Mouse (Mus musculus) right cerebral cortex, postnatal 14 days (tissue): Measurements from ENCODE around the gene Gm49396.
A peak's percentile ranks its signal among the peaks of the same experiment; 100 is the strongest.

Experiments used
- DNase-seq: peaks from one replicate; pipeline ENCODE4 v3.0.0; 2022

Gene Gm49396

GRCm38 (mm10) chr7:30553021-30553589, 10.0 kb upstream of the Gm49396 start:
- no peak for DNase-seq

- DNase-seq = no peak
These were observed 9.1 kb upstream of the Gm49396 start for GRCm38 (mm10) chr7:30553810-30554584.

GRCm38 (mm10) chr7:30556894-30557536, 6.1 kb upstream of the Gm49396 start:
- DNase-seq = no peak

DNA sequence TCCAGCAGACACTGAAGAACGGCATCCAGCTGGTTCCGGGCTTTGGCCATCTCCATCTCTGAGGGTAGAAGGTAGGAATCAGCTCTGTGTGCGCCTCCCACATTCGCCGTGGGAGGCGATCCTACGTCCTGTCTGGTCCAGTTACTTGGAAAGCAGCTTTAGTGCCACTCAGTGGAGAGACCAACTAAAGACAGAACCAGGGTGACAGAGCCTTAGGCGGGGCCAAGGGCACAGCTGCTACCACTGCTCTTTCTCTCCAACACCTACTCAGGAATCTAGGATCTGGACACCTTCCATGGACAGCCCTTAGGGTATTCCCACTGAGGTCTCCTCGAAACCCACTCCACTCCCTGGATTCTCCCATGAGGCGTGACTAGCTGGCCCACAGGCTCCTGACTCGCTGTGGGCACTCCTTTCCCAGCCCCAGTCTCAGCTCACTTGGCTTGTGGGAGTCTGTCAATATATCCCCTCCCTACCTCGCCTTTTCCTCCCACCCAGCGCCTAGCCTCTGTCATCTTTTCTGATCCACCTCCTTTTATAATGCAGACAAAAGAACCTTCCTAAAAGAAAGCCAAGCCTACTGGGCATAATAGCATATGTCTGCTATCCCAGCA, 5.1 kb upstream of the Gm49396 start:
- no peak for DNase-seq

- no peak for DNase-seq
These were observed 4.3 kb upstream of the Gm49396 start for GRCm38 (mm10) chr7:30558656-30559442.

GRCm38 (mm10) chr7:30559443-30559954, 3.6 kb upstream of the Gm49396 start, which contains the start of gene Lin37:
Gene Lin37 (minus strand): TSS chr7:30559838.
- DNase-seq = peak; percentile 93

GRCm38 (mm10) chr7:30560296-30560695, 2.8 kb upstream of the Gm49396 start:
- no peak for DNase-seq

DNA sequence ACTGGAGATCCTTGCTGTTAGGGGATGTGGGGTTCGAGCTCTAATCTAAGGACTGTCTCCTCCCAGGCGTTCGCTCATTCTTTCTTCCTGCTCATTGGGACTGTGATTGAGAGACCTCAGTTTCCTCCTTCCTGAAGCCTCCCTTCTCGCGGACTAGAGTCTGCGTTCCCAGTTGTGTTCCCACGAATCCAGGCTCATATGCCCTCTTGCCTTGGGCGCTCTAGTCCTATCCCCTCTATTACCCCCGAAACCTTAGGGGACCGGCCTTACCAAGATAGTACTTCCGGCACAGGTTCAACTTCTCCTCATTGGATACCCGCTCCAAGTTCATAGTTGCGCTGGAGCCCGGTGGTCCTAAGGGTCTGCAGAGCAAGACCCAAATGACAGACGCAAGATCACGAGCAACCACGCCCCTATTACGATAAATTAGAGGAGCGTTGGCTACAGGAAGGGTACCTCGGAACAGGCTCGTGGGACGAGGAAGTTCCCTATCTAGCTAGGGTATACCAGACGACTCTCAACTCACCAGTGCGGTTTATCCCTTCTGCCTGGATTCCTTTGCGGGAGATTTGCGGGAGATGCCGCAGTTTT, 523 bp upstream of the Gm49396 start:
- DNase-seq = no peak

GRCm38 (mm10) chr7:30563906-30564280, 749 bp downstream of the Gm49396 start:
- no peak for DNase-seq

DNA sequence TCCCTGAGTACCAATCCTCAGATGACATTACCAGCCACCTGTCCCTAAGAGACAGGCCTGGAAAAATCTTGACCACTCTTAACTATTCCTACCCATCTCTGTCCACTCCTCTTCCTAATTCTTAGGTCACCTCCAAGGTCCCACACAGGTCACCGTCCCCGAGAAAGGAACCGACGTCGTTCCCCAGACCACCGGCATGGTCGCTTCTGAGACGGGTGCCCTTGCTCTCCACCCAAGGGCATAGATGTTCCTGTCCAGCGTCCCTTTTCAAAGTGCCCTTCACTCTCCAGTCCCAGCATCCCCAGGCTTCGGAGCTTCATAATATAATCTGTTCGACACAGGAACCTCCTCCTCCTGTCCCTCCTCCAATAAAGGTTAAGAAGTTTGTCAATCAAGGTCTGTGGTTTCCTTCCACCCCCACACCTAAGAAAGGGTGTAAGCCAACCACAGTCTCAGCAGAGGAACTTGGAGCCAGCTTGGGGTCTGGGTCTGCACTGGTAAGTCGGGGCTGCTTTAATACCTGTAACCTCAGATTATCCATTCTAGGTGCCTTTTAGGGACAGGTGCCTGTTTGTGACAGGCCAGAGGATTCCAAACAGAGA, 1.9 kb downstream of the Gm49396 start, which contains the start of gene Igflr1:
Igflr1 (plus strand) TSS at position 458 of the 602 bp plus-strand sequence.
- DNase-seq = no peak

DNA sequence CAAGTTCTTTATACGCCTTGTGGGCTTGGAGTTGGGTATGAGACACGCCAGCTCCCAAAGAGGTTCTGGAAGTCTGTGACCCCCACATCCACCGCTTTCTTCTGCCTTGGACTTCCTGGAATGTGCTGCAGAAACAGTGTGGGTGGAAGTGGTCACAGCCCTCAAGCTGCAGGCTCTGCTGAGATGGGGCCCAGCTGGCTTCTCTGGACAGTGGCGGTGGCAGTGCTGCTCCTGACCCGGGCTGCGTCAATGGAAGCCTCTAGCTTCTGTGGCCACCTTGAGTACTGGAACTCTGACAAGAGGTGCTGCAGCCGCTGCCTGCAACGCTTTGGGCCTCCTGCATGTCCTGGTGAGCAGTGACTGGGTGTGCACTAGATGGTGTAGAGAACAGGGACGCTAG, 2.9 kb downstream of the Gm49396 start:
- no peak for DNase-seq

- no peak for DNase-seq
These were observed 4.4 kb downstream of the Gm49396 start for GRCm38 (mm10) chr7:30567555-30567954.

- no peak for DNase-seq
These were observed 9.2 kb downstream of the Gm49396 start for GRCm38 (mm10) chr7:30572389-30572788.

GRCm38 (mm10) chr7:30572969-30573368, 9.8 kb downstream of the Gm49396 start:
- DNase-seq = no peak

GRCm38 (mm10) chr7:30579950-30580349, 16.8 kb downstream of the Gm49396 start:
- no peak for DNase-seq

GRCm38 (mm10) chr7:30581547-30581946, 18.4 kb downstream of the Gm49396 start:
- DNase-seq = no peak

DNA sequence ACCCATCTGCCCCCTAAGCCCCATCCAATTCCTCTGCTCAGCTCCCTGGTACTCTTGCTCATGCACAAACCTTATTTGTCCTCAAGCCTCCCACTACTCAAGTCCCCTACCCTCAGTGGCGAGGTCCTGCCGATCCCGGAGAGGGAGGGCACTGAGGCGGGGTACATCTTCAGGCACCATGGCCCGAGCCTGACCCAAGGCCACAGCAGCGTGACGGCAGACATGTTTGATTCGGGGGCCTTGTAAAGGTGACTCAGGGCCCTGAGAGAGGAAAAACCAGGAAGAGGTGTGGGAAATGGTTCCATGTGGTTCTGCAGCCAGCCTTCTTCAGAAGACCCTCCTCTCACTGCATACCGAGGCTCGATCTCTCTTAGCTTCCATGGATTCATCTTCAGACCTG, 21.2 kb downstream of the Gm49396 start:
- no peak for DNase-seq

DNA sequence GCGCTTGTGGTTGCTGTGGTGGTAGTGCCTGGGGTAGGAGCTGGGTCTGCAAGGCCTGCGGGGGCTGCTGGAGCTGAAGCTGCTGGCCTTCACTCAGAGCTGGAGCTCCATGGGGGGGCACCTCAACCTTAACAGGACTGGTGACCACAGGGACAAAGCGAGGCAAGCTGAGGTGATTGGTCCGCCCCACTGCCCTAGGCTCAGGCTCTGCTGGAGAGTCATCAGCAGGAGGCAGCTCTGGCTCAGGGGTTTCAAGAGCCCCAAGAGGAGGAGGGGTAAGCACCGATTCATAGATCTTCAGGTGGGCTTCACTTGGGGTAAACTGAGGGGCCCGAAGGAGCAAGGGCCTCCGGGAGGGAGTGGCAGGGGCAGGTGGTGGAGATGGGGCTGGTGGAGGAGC, 22.0 kb downstream of the Gm49396 start:
- DNase-seq = no peak

DNA sequence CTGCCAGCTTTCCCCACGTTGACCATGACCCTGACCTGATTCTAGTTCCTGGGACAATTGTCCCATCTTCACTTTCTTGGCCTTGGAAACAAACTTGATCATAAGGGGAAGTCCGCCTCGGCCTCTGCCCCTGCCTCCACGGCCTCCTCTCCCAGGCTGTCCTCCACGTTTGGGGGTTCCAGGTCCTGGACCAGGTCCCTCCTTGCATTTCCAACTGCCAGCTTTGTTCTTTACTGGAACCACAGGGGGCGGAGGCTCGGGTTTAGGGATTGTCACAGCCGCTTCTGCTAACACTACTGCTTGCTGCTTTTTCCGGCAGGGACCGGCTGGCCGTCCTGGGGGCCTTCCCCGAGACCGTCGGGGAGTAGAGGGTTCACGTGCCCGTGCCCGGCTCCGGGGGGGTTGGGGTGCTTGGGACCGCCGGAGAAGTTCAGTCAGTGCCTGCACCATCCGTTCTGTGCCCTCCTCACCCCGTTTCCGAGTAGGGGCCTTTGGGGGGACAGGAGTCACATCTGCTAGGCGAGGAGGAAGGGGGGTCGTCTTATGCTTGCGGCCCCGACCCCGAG, 23.4 kb downstream of the Gm49396 start:
- no peak for DNase-seq

DNA sequence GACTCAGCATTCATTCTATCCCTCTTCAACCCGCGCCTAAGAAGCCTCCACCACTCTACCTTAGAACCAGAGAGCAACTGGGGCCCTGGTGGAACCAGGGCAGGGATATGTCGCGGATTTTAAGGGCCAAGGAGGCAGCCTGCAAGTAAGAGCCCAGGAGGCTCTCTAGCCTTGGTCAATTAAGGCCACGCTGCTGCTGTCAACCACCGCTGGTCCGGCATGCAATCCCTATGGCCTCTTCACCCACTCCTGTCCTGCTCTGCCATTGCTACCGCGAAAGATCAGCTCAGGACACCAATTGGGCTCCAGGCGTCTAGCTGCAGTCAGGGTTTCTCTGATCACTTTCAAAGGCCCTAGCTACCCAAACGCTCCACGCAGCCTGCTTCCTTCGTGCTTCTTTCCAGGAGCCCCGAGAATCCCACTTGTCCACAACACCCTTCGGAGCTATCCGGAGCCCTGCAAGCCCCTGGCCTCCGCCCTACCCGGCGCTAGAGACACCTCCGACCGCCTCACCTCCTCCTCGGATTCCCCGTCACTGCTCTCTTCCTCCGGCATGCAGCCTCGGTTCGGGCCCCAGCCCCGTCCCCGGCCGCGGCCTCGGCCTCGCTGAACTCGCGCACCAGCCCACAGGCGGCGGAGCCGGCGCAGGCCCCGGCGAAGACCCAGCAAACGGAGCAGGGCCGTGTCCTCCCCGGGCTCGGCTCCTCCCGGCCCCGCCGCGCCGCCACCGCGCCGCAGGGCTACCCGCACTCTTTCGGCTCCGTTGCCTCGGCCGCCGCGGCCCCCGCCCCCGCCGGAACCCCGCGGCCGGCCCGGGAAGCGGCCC, 24.9 kb downstream of the Gm49396 start:
- DNase-seq = peak; percentile 53
